Mouse (Mus musculus): Measurements from ENCODE around the gene Sox14. TPM values are rescaled to one million over a fixed set of nuclear protein-coding genes. Genes with fewer than 3 reads are reported as not detected.

Gene Sox14
- polyA plus RNA-seq, 1 experiment from 2014 or later = 1.9 TPM

- DNase-seq (ENCODE audit: low spot score) (peak; percentile 77), ATAC-seq (replicated peaks; ENCODE audit: low FRiP score) (peak; percentile 76)
- Histone ChIP-seq H3K4me3 (ENCODE audit: low read depth, low read length) (no peak overlapping the region; the same call in 1 of the 2 replicates), H3K27me3 (ENCODE audit: control insufficient read depth, insufficient read depth, low read length) (peaks cover 91% of the 10 kb centered on the region), H3K27ac (ENCODE audit: low read depth, low read length) (no peak overlapping the region), H3K4me2 (ENCODE audit: low read depth, low read length, severe bottlenecking) (peak overlapping the region; percentile 33; the same call in 1 of the 2 replicates), H3K4me1 (replicated peaks; ENCODE audit: control insufficient read depth, insufficient read depth, low read length) (peaks cover 35% of the 10 kb centered on the region), H3K36me3 (ENCODE audit: control insufficient read depth, insufficient read depth, low read length) (no peaks in the 10 kb centered on the region), H3K9ac (ENCODE audit: low read length) (no peak overlapping the region), H3K9me3 (ENCODE audit: control insufficient read depth, low read length) (no peaks in the 10 kb centered on the region)
- WGBS = under 1% methylated on average over 30 of the region's 31 CpGs
Measured at GRCm38 (mm10) chr9:99872204-99873115, 3.5 kb downstream of the Sox14 start.

- ATAC-seq (replicated peaks; ENCODE audit: low FRiP score) (no peak), DNase-seq (ENCODE audit: low spot score) (peak; percentile 75)
- under 1% methylated on average over 34 of the region's 34 CpGs for WGBS
- Histone ChIP-seq H3K4me3 (ENCODE audit: low read depth, low read length) (peak overlapping the region; percentile 18), H3K36me3 (ENCODE audit: control insufficient read depth, insufficient read depth, low read length) (no peaks in the 10 kb centered on the region), H3K9ac (ENCODE audit: low read length) (no peak overlapping the region; the same call in 1 of the 2 replicates), H3K9me3 (ENCODE audit: control insufficient read depth, low read length) (no peaks in the 10 kb centered on the region), H3K27ac (ENCODE audit: low read depth, low read length) (no peak overlapping the region), H3K4me2 (ENCODE audit: low read depth, low read length, severe bottlenecking) (peak overlapping the region; percentile 33), H3K4me1 (replicated peaks; ENCODE audit: control insufficient read depth, insufficient read depth, low read length) (peaks cover 35% of the 10 kb centered on the region), H3K27me3 (ENCODE audit: control insufficient read depth, insufficient read depth, low read length) (peaks cover 90% of the 10 kb centered on the region)
Measured at GRCm38 (mm10) chr9:99871556-99872203, 4.3 kb downstream of the Sox14 start.

- H3K4me1 ChIP-seq (replicated peaks; ENCODE audit: control insufficient read depth, insufficient read depth, low read length) = peaks cover 32% of the 10 kb centered on the region
- ATAC-seq (replicated peaks; ENCODE audit: low FRiP score) = no peak
- WGBS = under 1% methylated on average over 37 of the region's 37 CpGs
Measured at GRCm38 (mm10) chr9:99870780-99871555, 5.0 kb downstream of the Sox14 start.

GRCm38 (mm10) chr9:99869936-99870779 lies 5.8 kb downstream of the Sox14 start:
- ATAC-seq (replicated peaks; ENCODE audit: low FRiP score) = no peak
- H3K4me3 ChIP-seq (ENCODE audit: low read depth, low read length) = 0 out of 2 replicates have a peak overlapping the region, but pooled peaks have one; percentile 2
- no peak overlapping the region for H3K9ac ChIP-seq (ENCODE audit: low read length)
- H3K27ac ChIP-seq (ENCODE audit: low read depth, low read length) = no peak overlapping the region
- H3K4me2 ChIP-seq (ENCODE audit: low read depth, low read length, severe bottlenecking) = no peak overlapping the region
- peak; percentile 60 for DNase-seq (ENCODE audit: low spot score)
- H3K4me1 ChIP-seq (replicated peaks; ENCODE audit: control insufficient read depth, insufficient read depth, low read length) = peaks cover 29% of the 10 kb centered on the region
- under 1% methylated on average over 34 of the region's 34 CpGs for WGBS
- peaks cover 90% of the 10 kb centered on the region for H3K27me3 ChIP-seq (ENCODE audit: control insufficient read depth, insufficient read depth, low read length)
- H3K9me3 ChIP-seq (ENCODE audit: control insufficient read depth, low read length) = no peaks in the 10 kb centered on the region
- no peaks in the 10 kb centered on the region for H3K36me3 ChIP-seq (ENCODE audit: control insufficient read depth, insufficient read depth, low read length)

More at GRCm38 (mm10) chr9:99870780-99871555, 5.0 kb downstream of the Sox14 start:
- Histone ChIP-seq H3K27ac (ENCODE audit: low read depth, low read length) (no peak overlapping the region), H3K27me3 (ENCODE audit: control insufficient read depth, insufficient read depth, low read length) (peaks cover 90% of the 10 kb centered on the region), H3K4me3 (ENCODE audit: low read depth, low read length) (peak overlapping the region; percentile 18), H3K36me3 (ENCODE audit: control insufficient read depth, insufficient read depth, low read length) (no peaks in the 10 kb centered on the region), H3K4me2 (ENCODE audit: low read depth, low read length, severe bottlenecking) (peak overlapping the region; percentile 33), H3K9ac (ENCODE audit: low read length) (no peak overlapping the region), H3K9me3 (ENCODE audit: control insufficient read depth, low read length) (no peaks in the 10 kb centered on the region)
- DNase-seq (ENCODE audit: low spot score) = no peak

- H3K36me3 ChIP-seq (ENCODE audit: control insufficient read depth, insufficient read depth, low read length) = no peaks in the 10 kb centered on the region
- ATAC-seq (replicated peaks; ENCODE audit: low FRiP score) (no peak; the same call in 1 of the 2 replicates), DNase-seq (ENCODE audit: low spot score) (peak; percentile 71)
- H3K9me3 ChIP-seq (ENCODE audit: control insufficient read depth, low read length) = no peaks in the 10 kb centered on the region
- peaks cover 29% of the 10 kb centered on the region for H3K4me1 ChIP-seq (replicated peaks; ENCODE audit: control insufficient read depth, insufficient read depth, low read length)
- H3K4me2 ChIP-seq (ENCODE audit: low read depth, low read length, severe bottlenecking) = peak overlapping the region; percentile 46; the same call in 1 of the 2 replicates
- H3K4me3 ChIP-seq (ENCODE audit: low read depth, low read length) = peak overlapping the region; percentile 18
- H3K9ac ChIP-seq (ENCODE audit: low read length) = no peak overlapping the region
- under 1% methylated on average over 29 of the region's 29 CpGs for whole genome bisulfite sequencing
- H3K27ac ChIP-seq (ENCODE audit: low read depth, low read length) = no peak overlapping the region
- H3K27me3 ChIP-seq (ENCODE audit: control insufficient read depth, insufficient read depth, low read length) = peaks cover 81% of the 10 kb centered on the region
Measured at GRCm38 (mm10) chr9:99869275-99869674, 6.7 kb downstream of the Sox14 start.

GRCm38 (mm10) chr9:99868606-99869005 lies 7.4 kb downstream of the Sox14 start:
- Histone ChIP-seq H3K9me3 (ENCODE audit: control insufficient read depth, low read length) (no peaks in the 10 kb centered on the region), H3K4me1 (replicated peaks; ENCODE audit: control insufficient read depth, insufficient read depth, low read length) (peaks cover 29% of the 10 kb centered on the region), H3K36me3 (ENCODE audit: control insufficient read depth, insufficient read depth, low read length) (no peaks in the 10 kb centered on the region), H3K9ac (ENCODE audit: low read length) (peak overlapping the region; percentile 27; the same call in 1 of the 2 replicates), H3K27ac (ENCODE audit: low read depth, low read length) (no peak overlapping the region), H3K27me3 (ENCODE audit: control insufficient read depth, insufficient read depth, low read length) (peaks cover 74% of the 10 kb centered on the region), H3K4me3 (ENCODE audit: low read depth, low read length) (peak overlapping the region; percentile 18), H3K4me2 (ENCODE audit: low read depth, low read length, severe bottlenecking) (peak overlapping the region; percentile 46)
- ATAC-seq (replicated peaks; ENCODE audit: low FRiP score) (no peak), DNase-seq (ENCODE audit: low spot score) (peak; percentile 72)
- WGBS = 1% methylated on average over 26 of the region's 26 CpGs

GRCm38 (mm10) chr9:99868054-99868453 lies 7.9 kb downstream of the Sox14 start:
- Histone ChIP-seq H3K4me2 (ENCODE audit: low read depth, low read length, severe bottlenecking) (no peak overlapping the region), H3K9me3 (ENCODE audit: control insufficient read depth, low read length) (no peaks in the 10 kb centered on the region), H3K4me1 (replicated peaks; ENCODE audit: control insufficient read depth, insufficient read depth, low read length) (peaks cover 28% of the 10 kb centered on the region), H3K9ac (ENCODE audit: low read length) (no peak overlapping the region), H3K27ac (ENCODE audit: low read depth, low read length) (no peak overlapping the region), H3K36me3 (ENCODE audit: control insufficient read depth, insufficient read depth, low read length) (no peaks in the 10 kb centered on the region), H3K27me3 (ENCODE audit: control insufficient read depth, insufficient read depth, low read length) (peaks cover 71% of the 10 kb centered on the region), H3K4me3 (ENCODE audit: low read depth, low read length) (no peak overlapping the region)
- 2% methylated on average over 11 of the region's 11 CpGs for WGBS
- DNase-seq (ENCODE audit: low spot score) (no peak), ATAC-seq (replicated peaks; ENCODE audit: low FRiP score) (no peak)
